Mouse (Mus musculus) adrenal gland, postnatal 14 days (tissue): ENCODE data around the gene Elmo3. TPM values are rescaled to one million over a fixed set of nuclear protein-coding genes. Genes with fewer than 3 reads are reported as not detected.

ENCODE experiments used
- DNase-seq: peaks from one replicate; pipeline ENCODE4 v3.0.0; 2021; ENCODE audit warnings: mixed read lengths
- total RNA-seq: library from RNA; stranded (reverse); gene quantifications from 2 replicates; pipeline ENCODE4 v1.2.3, GENCODE M21; 2021

The Elmo3 gene
- total RNA-seq, 1 experiment from 2014 or later: 5.0 TPM

DNA sequence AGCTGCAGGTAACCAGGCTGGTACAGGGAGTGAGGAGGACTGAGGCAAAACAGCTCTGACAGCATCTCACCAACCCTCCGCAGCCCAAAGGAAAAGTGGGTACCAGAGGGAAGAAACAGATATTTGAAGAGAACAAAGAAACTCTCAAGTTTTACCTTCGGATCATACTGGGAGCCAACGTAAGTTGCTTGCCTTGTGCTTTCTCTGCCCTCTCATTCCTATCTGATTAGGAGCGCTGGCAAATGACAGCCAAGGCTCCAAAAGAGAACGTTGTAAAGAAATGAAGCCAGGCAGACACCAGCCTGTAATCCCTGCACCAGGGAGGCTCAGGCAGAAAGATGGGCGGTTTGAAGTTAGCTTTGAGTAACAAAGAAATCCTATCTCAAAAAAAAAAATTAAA lies 21.6 kb downstream of the Elmo3 start:
- no peak for DNase-seq

- DNase-seq: no peak
Observed at GRCm38 (mm10) chr8:105330325-105330724, 24.9 kb downstream of the Elmo3 start.

DNA sequence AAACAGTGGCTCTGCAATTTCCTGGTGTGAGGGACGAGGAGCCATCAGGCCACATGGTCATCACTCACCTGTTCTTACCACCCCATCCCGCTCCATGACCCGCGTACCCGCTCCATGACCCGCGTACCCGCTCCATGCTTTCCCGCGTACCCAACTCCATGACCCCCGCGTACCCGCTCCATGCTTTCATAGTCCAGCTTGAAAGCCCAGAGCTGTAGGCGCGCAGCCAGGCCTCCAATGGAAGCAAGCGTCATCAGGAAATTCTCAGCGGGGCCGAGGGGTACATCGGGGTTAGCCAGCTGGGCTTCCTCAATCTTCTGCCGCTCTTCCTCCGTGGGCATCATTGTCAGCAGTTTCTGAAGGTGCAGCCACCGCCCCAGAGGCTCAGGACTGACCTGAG lies 26.1 kb downstream of the Elmo3 start:
- DNase-seq: no peak

GRCm38 (mm10) chr8:105331931-105332330 lies 26.5 kb downstream of the Elmo3 start:
- no peak for DNase-seq

- DNase-seq: no peak
Observed at GRCm38 (mm10) chr8:105332523-105332922, 27.1 kb downstream of the Elmo3 start.

GRCm38 (mm10) chr8:105336373-105337130 lies 31.2 kb downstream of the Elmo3 start:
- no peak for DNase-seq

DNA sequence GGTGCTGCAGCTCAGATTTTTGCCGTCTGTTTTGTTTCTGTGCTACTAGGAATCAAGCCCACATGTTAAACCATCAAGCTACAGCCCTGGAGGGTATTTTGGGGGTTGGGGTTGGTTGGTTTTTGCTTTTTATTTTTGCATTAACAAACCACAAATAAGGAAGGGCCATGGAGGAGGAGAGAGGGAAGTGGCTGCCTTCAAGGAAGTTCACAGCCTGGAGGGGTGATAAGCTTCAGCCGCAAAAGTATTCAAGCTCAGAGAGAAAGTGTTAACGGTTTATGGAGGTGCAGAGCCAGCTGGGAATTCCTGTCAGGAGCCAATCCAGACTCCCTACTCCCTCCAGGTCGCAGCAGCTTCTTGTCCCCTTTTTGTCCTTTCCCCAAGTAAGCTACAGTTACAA lies 33.6 kb downstream of the Elmo3 start:
- no peak for DNase-seq

- peak; percentile 56 for DNase-seq
Observed at GRCm38 (mm10) chr8:105339886-105340635, 34.7 kb downstream of the Elmo3 start.

GRCm38 (mm10) chr8:105341399-105341798 lies 36.0 kb downstream of the Elmo3 start:
- DNase-seq: no peak

- DNase-seq: no peak
Observed at GRCm38 (mm10) chr8:105342768-105343167, 37.4 kb downstream of the Elmo3 start.

DNA sequence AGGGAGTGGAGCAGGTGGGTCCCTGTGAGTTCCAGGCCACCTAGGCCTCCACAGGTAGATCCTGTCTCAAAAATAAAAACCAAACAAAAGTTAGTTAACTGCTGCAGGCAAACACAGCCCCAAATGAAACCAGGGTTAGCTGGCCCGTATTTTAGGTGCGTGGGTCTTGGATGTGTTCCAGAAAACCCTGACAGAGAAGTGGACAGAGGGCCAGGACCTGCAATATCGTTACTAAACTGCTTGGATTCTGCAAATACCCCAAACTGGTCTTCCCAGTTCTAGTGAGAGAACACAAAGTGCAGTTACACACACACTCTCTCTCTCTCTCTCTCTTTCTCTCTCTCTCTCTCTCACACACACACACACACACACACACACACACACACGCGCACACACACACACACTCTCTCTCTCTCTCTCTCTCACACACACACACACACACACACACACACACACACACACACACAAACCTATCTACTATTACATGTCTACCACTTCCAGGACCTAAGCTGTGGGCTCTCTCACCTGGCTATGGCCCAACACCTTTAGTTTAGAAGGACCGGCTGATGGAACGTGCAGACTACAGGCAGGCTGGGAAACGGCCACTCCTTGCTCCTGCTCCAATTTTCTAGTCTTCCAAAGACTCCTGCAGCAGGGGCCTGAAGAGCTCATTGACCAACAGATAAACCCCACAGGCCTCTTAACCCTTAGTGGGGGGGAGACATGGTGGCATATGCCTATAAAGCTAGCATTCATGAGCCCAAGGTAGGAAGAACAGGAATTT lies 38.6 kb downstream of the Elmo3 start:
- no peak for DNase-seq

DNA sequence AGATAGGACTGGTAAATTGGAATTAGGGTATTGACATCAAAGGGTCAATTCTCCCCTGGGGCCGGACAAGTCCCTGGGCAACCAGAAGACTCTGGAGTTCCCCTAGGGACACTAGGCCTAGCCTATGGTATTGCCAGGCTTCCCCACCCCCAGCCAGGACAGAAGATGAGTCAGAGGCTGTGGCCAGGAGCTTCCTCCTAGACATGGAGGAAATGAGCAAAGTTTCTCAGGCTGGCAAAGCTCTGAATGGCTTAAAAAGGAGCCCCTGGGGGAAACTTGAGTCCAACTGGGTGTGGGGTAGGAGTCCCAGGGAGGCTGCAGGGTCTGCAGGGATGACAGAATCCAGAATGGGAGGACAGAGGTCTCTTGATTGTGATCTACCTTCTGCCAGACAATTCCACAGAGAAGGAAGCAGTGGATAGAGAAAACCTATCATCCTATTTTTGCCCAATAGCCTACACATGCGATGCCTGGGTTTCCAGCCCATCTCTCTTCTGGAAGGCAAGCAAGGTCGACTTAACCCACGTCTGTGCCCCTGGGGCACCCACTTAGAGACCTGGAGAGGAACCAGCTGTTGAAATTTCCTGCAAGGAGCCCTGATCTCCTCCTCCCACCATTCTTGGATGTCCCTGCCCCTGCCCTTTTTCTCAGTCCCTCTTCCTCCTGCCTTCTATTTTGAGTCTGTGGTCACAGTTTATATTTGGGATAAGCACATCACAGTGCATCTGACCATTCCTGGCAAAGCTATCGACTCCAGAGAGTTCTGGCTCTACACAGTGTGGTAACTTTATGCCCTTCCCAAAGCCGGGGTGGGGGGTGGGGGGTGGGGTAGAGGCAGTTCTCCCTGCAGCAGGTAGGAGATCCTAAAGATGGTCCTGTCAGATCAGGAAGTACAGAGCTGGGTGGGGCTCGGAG lies 39.9 kb downstream of the Elmo3 start:
- peak; percentile 69 for DNase-seq

DNA sequence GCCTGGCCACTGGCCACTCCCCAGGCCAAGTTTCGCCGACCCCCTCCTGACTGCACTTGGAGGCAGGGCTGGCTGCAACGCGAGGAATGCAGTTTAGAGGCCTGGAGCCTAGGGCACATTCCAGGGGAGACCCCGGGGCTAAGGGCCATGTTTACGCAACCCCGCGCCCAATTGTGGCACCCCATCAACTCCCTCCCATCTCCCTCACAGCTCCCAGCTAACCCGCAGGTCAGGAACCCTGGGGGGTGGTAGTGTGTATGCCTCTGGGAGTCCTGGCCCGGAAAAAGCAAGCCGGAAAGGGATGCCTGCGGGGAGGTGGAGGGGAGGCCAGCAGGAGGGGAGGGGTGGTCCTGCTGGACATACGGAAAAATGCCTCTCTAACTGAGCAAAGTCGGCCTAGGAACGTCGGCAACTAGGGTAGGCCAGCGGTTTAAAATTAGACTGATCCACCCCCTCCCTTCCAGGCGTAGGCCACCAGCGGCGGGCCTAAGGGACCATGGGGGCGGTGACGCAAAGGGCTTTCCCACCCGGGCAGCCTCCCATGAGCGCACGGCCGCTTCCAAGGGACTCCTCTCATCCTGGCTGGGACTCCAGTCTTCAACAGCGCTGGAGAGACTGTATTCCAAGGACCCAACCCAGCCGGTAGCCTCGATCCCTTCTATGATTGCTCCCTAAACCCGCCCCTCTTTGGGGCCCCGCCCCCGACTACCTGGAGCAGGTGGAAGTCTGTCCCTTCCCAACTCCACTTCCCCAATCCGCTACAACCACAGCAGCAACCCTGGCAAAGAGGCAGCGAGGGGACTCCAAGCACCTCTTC lies 41.4 kb downstream of the Elmo3 start:
- DNase-seq: peak; percentile 73

GRCm38 (mm10) chr8:105347428-105348221 lies 42.2 kb downstream of the Elmo3 start, which contains the start of gene Fhod1:
Gene Fhod1, minus strand, starts transcription at chr8:105347953.
- peak; percentile 96 for DNase-seq

DNA sequence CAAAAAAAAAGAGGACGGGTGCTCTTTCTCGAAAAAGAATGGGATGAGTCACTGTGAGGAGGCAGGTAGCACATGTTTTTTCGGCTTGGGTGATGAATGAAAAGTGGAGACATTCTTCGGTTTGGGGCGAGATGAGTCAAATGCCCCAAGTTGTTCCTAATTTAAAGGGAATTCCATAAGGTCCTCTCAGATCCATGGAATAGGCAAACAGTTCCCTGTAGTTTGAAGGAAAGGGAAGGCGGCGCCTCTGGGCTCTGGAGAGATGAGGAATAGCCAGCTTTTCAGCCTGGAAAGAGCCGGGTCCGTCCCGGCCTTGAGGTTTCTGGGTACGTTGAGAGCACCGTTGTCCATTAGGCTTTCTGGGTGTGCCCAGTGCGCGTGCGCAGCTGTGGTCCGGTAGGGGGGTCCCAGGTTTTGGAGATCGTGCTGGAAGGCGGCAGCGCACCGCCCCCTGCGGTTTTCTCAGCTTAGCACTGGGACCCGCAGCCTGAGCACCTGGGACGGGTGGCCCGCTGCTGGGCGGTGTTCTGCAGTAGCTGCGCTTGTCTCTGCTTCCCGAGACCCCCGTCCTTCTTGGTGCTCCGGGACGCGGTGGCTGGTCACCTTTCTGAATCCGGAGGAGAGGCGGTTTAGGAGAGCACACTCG lies 43.2 kb downstream of the Elmo3 start, which contains the start of gene Slc9a5:
TSS of gene Slc9a5 (plus strand) at position 394 of the 646 bp plus-strand sequence.
- peak; percentile 66 for DNase-seq

GRCm38 (mm10) chr8:105349096-105349771 lies 43.8 kb downstream of the Elmo3 start:
- DNase-seq: peak; percentile 48

DNA sequence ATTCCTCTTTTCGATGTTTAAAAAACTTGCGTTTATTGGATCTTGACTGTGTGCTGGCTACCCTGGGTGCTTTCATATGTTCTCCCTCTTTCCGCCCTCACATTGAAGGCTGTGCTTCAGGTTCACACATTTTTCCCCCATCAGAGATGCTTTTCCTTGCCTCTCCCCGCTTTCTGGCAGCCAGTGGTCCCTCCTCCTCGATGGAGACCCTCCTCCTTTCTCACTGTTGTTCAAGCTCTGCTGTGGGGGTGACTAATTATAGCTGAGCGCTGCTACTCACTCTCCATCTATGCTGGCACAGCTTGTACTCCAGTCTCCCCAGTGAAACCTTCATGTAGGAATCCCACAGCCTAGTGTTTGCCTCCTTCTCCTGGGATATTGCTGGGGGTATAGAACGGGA lies 44.8 kb downstream of the Elmo3 start:
- no peak for DNase-seq

DNA sequence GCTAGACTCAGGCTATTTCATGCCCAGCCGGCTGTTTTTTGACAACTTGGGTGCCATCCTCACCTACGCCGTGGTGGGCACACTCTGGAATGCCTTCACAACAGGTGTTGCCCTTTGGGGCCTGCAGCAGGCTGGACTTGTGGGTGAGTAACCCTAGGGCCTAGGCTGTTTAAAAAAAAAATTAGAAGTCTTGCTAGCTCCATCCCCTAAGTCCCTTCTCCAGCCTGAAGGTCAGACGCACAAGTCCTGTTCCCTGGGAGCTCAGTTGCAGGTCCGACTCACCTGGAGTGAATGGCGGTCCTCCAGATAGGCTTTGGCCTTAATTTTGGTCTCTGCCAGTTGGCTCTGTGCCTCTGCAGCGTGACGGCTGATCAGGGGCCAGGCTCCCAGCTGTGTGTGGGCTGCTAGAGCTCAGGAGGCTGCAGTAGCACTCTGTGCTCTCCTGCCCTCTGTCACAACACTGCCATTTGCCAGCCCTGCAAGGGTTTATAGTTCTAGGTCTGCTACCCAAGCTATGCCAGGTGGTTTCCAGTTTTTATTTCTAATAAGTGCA lies 48.3 kb downstream of the Elmo3 start:
- no peak for DNase-seq
